Mouse (Mus musculus): ENCODE measurements around the gene Gm6502. TPM values are rescaled to one million over a fixed set of nuclear protein-coding genes. Genes with fewer than 3 reads are reported as not detected.
"Not testable (repeated sequence)": the region's sequence is repeated elsewhere in the genome, so short reads cannot be mapped to it uniquely, and the experiment has no call there.

The Gm6502 gene
- polyA plus RNA-seq (2014; fragmentation: Nextera tagmentation; extraction: Ambion mirVana): not detected in 2 replicates

GRCm38 (mm10) chr5:94314135-94314534, at the start of gene Gm6502:
Gm6502 (plus strand) TSS chr5:94314435.
- not testable (repeated sequence) for H3K36me3 ChIP-seq (ENCODE audit: control insufficient read depth, insufficient read depth, low read length); H3K4me2 ChIP-seq (ENCODE audit: low read depth); H3K27me3 ChIP-seq (ENCODE audit: control insufficient read depth, insufficient read depth, low read length); ATAC-seq (ENCODE audit: insufficient read depth, low FRiP score, low TSS enrichment); H3K9ac ChIP-seq (ENCODE audit: low read length); DNase-seq (ENCODE audit: low spot score); H3K9me3 ChIP-seq (ENCODE audit: control insufficient read depth, low read length); H3K27ac ChIP-seq (ENCODE audit: low read depth, low read length); H3K4me1 ChIP-seq (ENCODE audit: control insufficient read depth, insufficient read depth, low read length); H3K4me3 ChIP-seq (ENCODE audit: low read depth, low read length)
- WGBS: no CpG with 5 or more reads among the region's 2 CpGs

GRCm38 (mm10) chr5:94306696-94307095, 7.5 kb upstream of the Gm6502 start, which contains the start of gene A430089I19Rik:
A430089I19Rik (minus strand) TSS chr5:94306796.
- H3K27ac ChIP-seq (ENCODE audit: low read depth, low read length); H3K4me3 ChIP-seq (ENCODE audit: low read depth, low read length); H3K9me3 ChIP-seq (ENCODE audit: control insufficient read depth, low read length); ATAC-seq (ENCODE audit: insufficient read depth, low FRiP score, low TSS enrichment); DNase-seq (ENCODE audit: low spot score); H3K4me2 ChIP-seq (ENCODE audit: low read depth); H3K27me3 ChIP-seq (ENCODE audit: control insufficient read depth, insufficient read depth, low read length); H3K4me1 ChIP-seq (ENCODE audit: control insufficient read depth, insufficient read depth, low read length); H3K9ac ChIP-seq (ENCODE audit: low read length); H3K36me3 ChIP-seq (ENCODE audit: control insufficient read depth, insufficient read depth, low read length): not testable (repeated sequence)
- WGBS: 100% methylated on average over 1 of the region's 1 CpGs

- not testable (repeated sequence) for ATAC-seq (ENCODE audit: insufficient read depth, low FRiP score, low TSS enrichment); H3K36me3 ChIP-seq (ENCODE audit: control insufficient read depth, insufficient read depth, low read length); H3K27me3 ChIP-seq (ENCODE audit: control insufficient read depth, insufficient read depth, low read length); H3K4me3 ChIP-seq (ENCODE audit: low read depth, low read length); H3K4me1 ChIP-seq (ENCODE audit: control insufficient read depth, insufficient read depth, low read length); H3K27ac ChIP-seq (ENCODE audit: low read depth, low read length); DNase-seq (ENCODE audit: low spot score); H3K9me3 ChIP-seq (ENCODE audit: control insufficient read depth, low read length); H3K9ac ChIP-seq (ENCODE audit: low read length); H3K4me2 ChIP-seq (ENCODE audit: low read depth)
- no CpG with 5 or more reads among the region's 2 CpGs for WGBS
Measured at GRCm38 (mm10) chr5:94339449-94339848, 25.2 kb downstream of the Gm6502 start, which contains the start of gene AA792892. AA792892 (plus strand) TSS chr5:94339749.

Other genes starting within 250 kb of the Gm6502 start
- gene BC061212, start 243.9 kb upstream of the Gm6502 start, polyA plus RNA-seq (2014; fragmentation: Nextera tagmentation; extraction: Ambion mirVana): not detected in 2 replicates
- gene Gm6351, start 238.1 kb upstream of the Gm6502 start, polyA plus RNA-seq (2014; fragmentation: Nextera tagmentation; extraction: Ambion mirVana): not detected in 2 replicates
- not detected in 2 replicates for gene Gm3106, start 96.4 kb upstream of the Gm6502 start, polyA plus RNA-seq (2014; fragmentation: Nextera tagmentation; extraction: Ambion mirVana)
- not detected in 2 replicates for gene A430089I19Rik, start 7.6 kb upstream of the Gm6502 start, polyA plus RNA-seq (2014; fragmentation: Nextera tagmentation; extraction: Ambion mirVana)
- gene AA792892, start 25.3 kb downstream of the Gm6502 start, polyA plus RNA-seq (2014; fragmentation: Nextera tagmentation; extraction: Ambion mirVana): not detected in 2 replicates
- gene Gm7682, start 131.3 kb downstream of the Gm6502 start, polyA plus RNA-seq (2014; fragmentation: Nextera tagmentation; extraction: Ambion mirVana): not detected in 2 replicates
- gene Gm3139, start 211.9 kb downstream of the Gm6502 start, polyA plus RNA-seq (2014; fragmentation: Nextera tagmentation; extraction: Ambion mirVana): not detected in 2 replicates